Mouse (Mus musculus): Measurements from ENCODE around the gene Rsph9. TPM values are rescaled to one million over a fixed set of nuclear protein-coding genes. Genes with fewer than 3 reads are reported as not detected.

Rsph9 gene
- polyA plus RNA-seq, 1 experiment from 2014 or later: 15.8 TPM

GRCm38 (mm10) chr17:46160090-46160662, 16.2 kb upstream of the Rsph9 start:
- Histone ChIP-seq H3K27me3 (ENCODE audit: control insufficient read depth, insufficient read depth, low read length) (no peaks in the 10 kb centered on the region), H3K4me1 (ENCODE audit: control insufficient read depth, insufficient read depth, low read length) (peaks cover 21% of the 10 kb centered on the region), H3K4me2 (replicated peaks; ENCODE audit: low read depth, low read length) (peak overlapping the region; percentile 54), H3K36me3 (ENCODE audit: control insufficient read depth, insufficient read depth, low read length) (peaks cover 13% of the 10 kb centered on the region), H3K27ac (ENCODE audit: low read length) (peak overlapping the region; percentile 73), H3K4me3 (ENCODE audit: low read depth, low read length) (peak overlapping the region; percentile 64), H3K9ac (replicated peaks; ENCODE audit: low read depth, low read length) (peak overlapping the region; percentile 71; the same call in 1 of the 2 replicates), H3K9me3 (ENCODE audit: control insufficient read depth, low read depth, low read length) (no peaks in the 10 kb centered on the region)
- WGBS: under 1% methylated on average over 16 of the region's 16 CpGs
- peak; percentile 73 for ATAC-seq (ENCODE audit: insufficient number of reproducible peaks, insufficient read depth, low FRiP score, low read depth)

- no peak overlapping the region for H3K9ac ChIP-seq (replicated peaks; ENCODE audit: low read depth, low read length)
- peaks cover 21% of the 10 kb centered on the region for H3K4me1 ChIP-seq (ENCODE audit: control insufficient read depth, insufficient read depth, low read length)
- no peaks in the 10 kb centered on the region for H3K27me3 ChIP-seq (ENCODE audit: control insufficient read depth, insufficient read depth, low read length)
- no peak for ATAC-seq (ENCODE audit: insufficient number of reproducible peaks, insufficient read depth, low FRiP score, low read depth)
- H3K36me3 ChIP-seq (ENCODE audit: control insufficient read depth, insufficient read depth, low read length): peaks cover 5% of the 10 kb centered on the region
- H3K9me3 ChIP-seq (ENCODE audit: control insufficient read depth, low read depth, low read length): no peaks in the 10 kb centered on the region
- peak overlapping the region; percentile 54; the same call in 1 of the 2 replicates for H3K4me2 ChIP-seq (replicated peaks; ENCODE audit: low read depth, low read length)
- H3K4me3 ChIP-seq (ENCODE audit: low read depth, low read length): 0 out of 2 replicates have a peak overlapping the region, but pooled peaks have one; percentile 64
- peak overlapping the region; percentile 73; the same call in 1 of the 2 replicates for H3K27ac ChIP-seq (ENCODE audit: low read length)
- WGBS: 68% methylated on average over 2 of the region's 2 CpGs
Observed at GRCm38 (mm10) chr17:46159236-46159635, 15.2 kb upstream of the Rsph9 start.

GRCm38 (mm10) chr17:46157131-46157530, 13.1 kb upstream of the Rsph9 start:
- Histone ChIP-seq H3K27ac (ENCODE audit: low read length) (no peak overlapping the region), H3K4me1 (ENCODE audit: control insufficient read depth, insufficient read depth, low read length) (peaks cover 15% of the 10 kb centered on the region), H3K4me3 (ENCODE audit: low read depth, low read length) (no peak overlapping the region), H3K9me3 (ENCODE audit: control insufficient read depth, low read depth, low read length) (no peaks in the 10 kb centered on the region), H3K9ac (replicated peaks; ENCODE audit: low read depth, low read length) (no peak overlapping the region), H3K27me3 (ENCODE audit: control insufficient read depth, insufficient read depth, low read length) (no peaks in the 10 kb centered on the region), H3K4me2 (replicated peaks; ENCODE audit: low read depth, low read length) (no peak overlapping the region), H3K36me3 (ENCODE audit: control insufficient read depth, insufficient read depth, low read length) (no peaks in the 10 kb centered on the region)
- 93% methylated on average over 8 of the region's 8 CpGs for WGBS
- ATAC-seq (ENCODE audit: insufficient number of reproducible peaks, insufficient read depth, low FRiP score, low read depth): no peak

GRCm38 (mm10) chr17:46156680-46157079, 12.7 kb upstream of the Rsph9 start:
- Histone ChIP-seq H3K9me3 (ENCODE audit: control insufficient read depth, low read depth, low read length) (no peaks in the 10 kb centered on the region), H3K27ac (ENCODE audit: low read length) (no peak overlapping the region), H3K9ac (replicated peaks; ENCODE audit: low read depth, low read length) (no peak overlapping the region), H3K4me2 (replicated peaks; ENCODE audit: low read depth, low read length) (no peak overlapping the region), H3K36me3 (ENCODE audit: control insufficient read depth, insufficient read depth, low read length) (no peaks in the 10 kb centered on the region), H3K27me3 (ENCODE audit: control insufficient read depth, insufficient read depth, low read length) (no peaks in the 10 kb centered on the region), H3K4me3 (ENCODE audit: low read depth, low read length) (no peak overlapping the region), H3K4me1 (ENCODE audit: control insufficient read depth, insufficient read depth, low read length) (peaks cover 11% of the 10 kb centered on the region; the same call in 1 of the 2 replicates)
- 85% methylated on average over 5 of the region's 5 CpGs for WGBS
- no peak for ATAC-seq (ENCODE audit: insufficient number of reproducible peaks, insufficient read depth, low FRiP score, low read depth)

- Histone ChIP-seq H3K27me3 (ENCODE audit: control insufficient read depth, insufficient read depth, low read length) (no peaks in the 10 kb centered on the region), H3K4me1 (ENCODE audit: control insufficient read depth, insufficient read depth, low read length) (peaks cover 6% of the 10 kb centered on the region; the same call in 1 of the 2 replicates), H3K4me2 (replicated peaks; ENCODE audit: low read depth, low read length) (no peak overlapping the region), H3K27ac (ENCODE audit: low read length) (no peak overlapping the region), H3K9me3 (ENCODE audit: control insufficient read depth, low read depth, low read length) (no peaks in the 10 kb centered on the region), H3K4me3 (ENCODE audit: low read depth, low read length) (no peak overlapping the region), H3K9ac (replicated peaks; ENCODE audit: low read depth, low read length) (no peak overlapping the region), H3K36me3 (ENCODE audit: control insufficient read depth, insufficient read depth, low read length) (no peaks in the 10 kb centered on the region)
- 93% methylated on average over 3 of the region's 3 CpGs for WGBS
- no peak for ATAC-seq (ENCODE audit: insufficient number of reproducible peaks, insufficient read depth, low FRiP score, low read depth)
Observed at GRCm38 (mm10) chr17:46154336-46154735, 10.3 kb upstream of the Rsph9 start.

- peak within 1 kb of the TSS; percentile 56 for H3K9ac ChIP-seq (replicated peaks; ENCODE audit: low read depth, low read length)
- peak; percentile 89 for ATAC-seq (ENCODE audit: insufficient number of reproducible peaks, insufficient read depth, low FRiP score, low read depth)
- peak within 1 kb of the TSS; percentile 55; the same call in 1 of the 2 replicates for H3K27ac ChIP-seq (ENCODE audit: low read length)
- no peaks in the 10 kb centered on the region for H3K9me3 ChIP-seq (ENCODE audit: control insufficient read depth, low read depth, low read length)
- H3K27me3 ChIP-seq (ENCODE audit: control insufficient read depth, insufficient read depth, low read length): no peaks in the 10 kb centered on the region
- H3K36me3 ChIP-seq (ENCODE audit: control insufficient read depth, insufficient read depth, low read length): peaks cover 9% of the 10 kb centered on the region
- WGBS: 5% methylated on average over 33 of the region's 33 CpGs
- H3K4me1 ChIP-seq (ENCODE audit: control insufficient read depth, insufficient read depth, low read length): peaks cover 6% of the 10 kb centered on the region; the same call in 1 of the 2 replicates
- peak within 1 kb of the TSS; percentile 63 for H3K4me2 ChIP-seq (replicated peaks; ENCODE audit: low read depth, low read length)
- peak within 1 kb of the TSS; percentile 54 for H3K4me3 ChIP-seq (ENCODE audit: low read depth, low read length)
Observed at GRCm38 (mm10) chr17:46152847-46153782, 9.1 kb upstream of the Rsph9 start, which contains the start of gene Mad2l1bp. TSS of gene Mad2l1bp (minus strand) at chr17:46153553.

- Histone ChIP-seq H3K27me3 (ENCODE audit: control insufficient read depth, insufficient read depth, low read length) (no peaks in the 10 kb centered on the region), H3K27ac (ENCODE audit: low read length) (no peak overlapping the region), H3K4me1 (ENCODE audit: control insufficient read depth, insufficient read depth, low read length) (peaks cover 4% of the 10 kb centered on the region), H3K4me3 (ENCODE audit: low read depth, low read length) (no peak overlapping the region), H3K36me3 (ENCODE audit: control insufficient read depth, insufficient read depth, low read length) (no peaks in the 10 kb centered on the region), H3K9me3 (ENCODE audit: control insufficient read depth, low read depth, low read length) (no peaks in the 10 kb centered on the region), H3K9ac (replicated peaks; ENCODE audit: low read depth, low read length) (no peak overlapping the region), H3K4me2 (replicated peaks; ENCODE audit: low read depth, low read length) (no peak overlapping the region)
- WGBS: 83% methylated on average over 3 of the region's 3 CpGs
- no peak for ATAC-seq (ENCODE audit: insufficient number of reproducible peaks, insufficient read depth, low FRiP score, low read depth)
Observed at GRCm38 (mm10) chr17:46139872-46140271, 4.1 kb downstream of the Rsph9 start.

GRCm38 (mm10) chr17:46138563-46139236, 5.3 kb downstream of the Rsph9 start:
- no peak for ATAC-seq (ENCODE audit: insufficient number of reproducible peaks, insufficient read depth, low FRiP score, low read depth)
- no peak overlapping the region for H3K27ac ChIP-seq (ENCODE audit: low read length)
- no peak overlapping the region for H3K4me2 ChIP-seq (replicated peaks; ENCODE audit: low read depth, low read length)
- no peaks in the 10 kb centered on the region; the same call in 1 of the 2 replicates for H3K4me1 ChIP-seq (ENCODE audit: control insufficient read depth, insufficient read depth, low read length)
- H3K9me3 ChIP-seq (ENCODE audit: control insufficient read depth, low read depth, low read length): no peaks in the 10 kb centered on the region
- no peaks in the 10 kb centered on the region for H3K36me3 ChIP-seq (ENCODE audit: control insufficient read depth, insufficient read depth, low read length)
- no peak overlapping the region for H3K4me3 ChIP-seq (ENCODE audit: low read depth, low read length)
- WGBS: 61% methylated on average over 8 of the region's 8 CpGs
- no peaks in the 10 kb centered on the region for H3K27me3 ChIP-seq (ENCODE audit: control insufficient read depth, insufficient read depth, low read length)
- H3K9ac ChIP-seq (replicated peaks; ENCODE audit: low read depth, low read length): no peak overlapping the region
